Mouse (Mus musculus) heart, embryonic 15.5 days (tissue): Measurements from ENCODE around the gene Sorcs2. TPM values are rescaled to one million over a fixed set of nuclear protein-coding genes. Genes with fewer than 3 reads are reported as not detected.

Source experiments
- ATAC-seq: fragments of 200-750 bp; cut with Nextera tagmentation; replicated peaks from 2 replicates; pipeline ENCODE4 v1.8.0; 2017; ENCODE audit warnings: low read depth, moderate TSS enrichment; ENCODE audit not compliant: insufficient number of reproducible peaks, insufficient read depth, low FRiP score
- H3K27ac ChIP-seq: fragments of 300-500 bp; sonication (generic); 2 replicates; pipeline ENCODE4 v1.5.1; 2015; ENCODE audit warnings: mild to moderate bottlenecking, inconsistent platforms
- H3K27me3 ChIP-seq: fragments of 300-500 bp; sonication (generic); 2 replicates; pipeline ENCODE4 v1.6.1; 2015; ENCODE audit warnings: inconsistent platforms
- H3K36me3 ChIP-seq: fragments of 300-500 bp; sonication (generic); 2 replicates; pipeline ENCODE4 v1.6.1; 2015; ENCODE audit warnings: mild to moderate bottlenecking, inconsistent platforms
- H3K4me1 ChIP-seq: fragments of 300-500 bp; sonication (generic); replicated peaks from 2 replicates; pipeline ENCODE4 v1.6.1; 2015; ENCODE audit warnings: inconsistent platforms
- H3K4me2 ChIP-seq: fragments of 300-500 bp; sonication (generic); 2 replicates; pipeline ENCODE4 v1.6.1; 2015; ENCODE audit warnings: inconsistent platforms, mild to moderate bottlenecking, moderate library complexity
- H3K4me3 ChIP-seq: fragments of 300-500 bp; sonication (generic); 2 replicates; pipeline ENCODE4 v1.5.1; 2015; ENCODE audit warnings: mild to moderate bottlenecking, inconsistent platforms
- H3K9ac ChIP-seq: fragments of 300-500 bp; sonication (generic); 2 replicates; pipeline ENCODE4 v1.6.1; 2015; ENCODE audit warnings: mild to moderate bottlenecking, inconsistent platforms
- H3K9me3 ChIP-seq: fragments of 300-500 bp; sonication (generic); replicated peaks from 2 replicates; pipeline ENCODE4 v1.6.1; 2016; ENCODE audit warnings: inconsistent platforms
- WGBS: fragments of 180-500 bp; shearing (Covaris S2); methylation state at CpG from one replicate; pipeline ENCODE4 v1.1.7; 2015; ENCODE audit warnings: mixed read lengths; 5-methylcytosine and 5-hydroxymethylcytosine counted together
- polyA plus RNA-seq: library from polyadenylated mRNA; unstranded; fragments of >200 nt; fragmentation: Nextera tagmentation; extraction: Ambion mirVana; gene quantifications from 2 replicates; pipeline ENCODE4 v1.2.1, GENCODE M21; 2015

The Sorcs2 gene
- polyA plus RNA-seq, 1 experiment from 2014 or later = 8.6 TPM

GRCm38 (mm10) chr5:36194631-36195030, 203.3 kb downstream of the Sorcs2 start:
- H3K27ac ChIP-seq = no peak overlapping the region
- no peaks in the 10 kb centered on the region for H3K36me3 ChIP-seq
- no peak for ATAC-seq
- H3K4me2 ChIP-seq = no peak overlapping the region
- no peaks in the 10 kb centered on the region for H3K9me3 ChIP-seq
- 70% methylated on average over 4 of the region's 4 CpGs for WGBS
- no peak overlapping the region for H3K9ac ChIP-seq
- H3K4me1 ChIP-seq = peaks cover 8% of the 10 kb centered on the region
- no peak overlapping the region for H3K4me3 ChIP-seq
- H3K27me3 ChIP-seq = no peaks in the 10 kb centered on the region

GRCm38 (mm10) chr5:36192677-36193076, 205.3 kb downstream of the Sorcs2 start:
- H3K4me2 ChIP-seq = no peak overlapping the region
- H3K27ac ChIP-seq = no peak overlapping the region
- H3K4me3 ChIP-seq = no peak overlapping the region
- H3K4me1 ChIP-seq = peaks cover 8% of the 10 kb centered on the region
- no peak overlapping the region for H3K9ac ChIP-seq
- 83% methylated on average over 2 of the region's 2 CpGs for WGBS
- no peaks in the 10 kb centered on the region for H3K9me3 ChIP-seq
- no peaks in the 10 kb centered on the region for H3K27me3 ChIP-seq
- ATAC-seq = no peak
- H3K36me3 ChIP-seq = no peaks in the 10 kb centered on the region

GRCm38 (mm10) chr5:36191876-36192275, 206.1 kb downstream of the Sorcs2 start:
- Histone ChIP-seq H3K4me2 (no peak overlapping the region), H3K36me3 (no peaks in the 10 kb centered on the region), H3K27ac (no peak overlapping the region), H3K4me1 (peaks cover 8% of the 10 kb centered on the region), H3K4me3 (no peak overlapping the region), H3K9ac (no peak overlapping the region), H3K9me3 (no peaks in the 10 kb centered on the region), H3K27me3 (no peaks in the 10 kb centered on the region)
- 77% methylated on average over 3 of the region's 3 CpGs for WGBS
- ATAC-seq = no peak

GRCm38 (mm10) chr5:36191285-36191684, 206.7 kb downstream of the Sorcs2 start:
- 85% methylated on average over 4 of the region's 4 CpGs for WGBS
- Histone ChIP-seq H3K4me2 (no peak overlapping the region), H3K27ac (no peak overlapping the region), H3K9ac (no peak overlapping the region), H3K27me3 (no peaks in the 10 kb centered on the region), H3K9me3 (no peaks in the 10 kb centered on the region), H3K4me3 (no peak overlapping the region), H3K4me1 (peaks cover 8% of the 10 kb centered on the region), H3K36me3 (no peaks in the 10 kb centered on the region)
- ATAC-seq = no peak

- WGBS = 79% methylated on average over 4 of the region's 4 CpGs
Measured at GRCm38 (mm10) chr5:36188310-36188709, 209.6 kb downstream of the Sorcs2 start.

GRCm38 (mm10) chr5:36186294-36187053, 211.5 kb downstream of the Sorcs2 start:
- H3K36me3 ChIP-seq = no peaks in the 10 kb centered on the region

More at GRCm38 (mm10) chr5:36188310-36188709, 209.6 kb downstream of the Sorcs2 start:
- H3K27me3 ChIP-seq = no peaks in the 10 kb centered on the region
- no peak for ATAC-seq
- no peak overlapping the region for H3K4me2 ChIP-seq
- no peak overlapping the region for H3K27ac ChIP-seq
- H3K4me1 ChIP-seq = no peaks in the 10 kb centered on the region
- H3K36me3 ChIP-seq = no peaks in the 10 kb centered on the region
- H3K9me3 ChIP-seq = no peaks in the 10 kb centered on the region
- H3K4me3 ChIP-seq = no peak overlapping the region
- no peak overlapping the region for H3K9ac ChIP-seq

GRCm38 (mm10) chr5:36182326-36182725, 215.6 kb downstream of the Sorcs2 start:
- Histone ChIP-seq H3K9me3 (no peaks in the 10 kb centered on the region), H3K4me3 (no peak overlapping the region), H3K27ac (no peak overlapping the region), H3K4me2 (no peak overlapping the region), H3K27me3 (no peaks in the 10 kb centered on the region), H3K4me1 (no peaks in the 10 kb centered on the region), H3K36me3 (no peaks in the 10 kb centered on the region), H3K9ac (no peak overlapping the region)
- WGBS = 81% methylated on average over 7 of the region's 7 CpGs
- no peak for ATAC-seq

More at GRCm38 (mm10) chr5:36186294-36187053, 211.5 kb downstream of the Sorcs2 start:
- no peak overlapping the region for H3K9ac ChIP-seq
- H3K4me1 ChIP-seq = no peaks in the 10 kb centered on the region
- no peaks in the 10 kb centered on the region for H3K27me3 ChIP-seq
- no peaks in the 10 kb centered on the region for H3K9me3 ChIP-seq
- no peak for ATAC-seq
- H3K27ac ChIP-seq = no peak overlapping the region
- 58% methylated on average over 8 of the region's 8 CpGs for WGBS
- H3K4me3 ChIP-seq = no peak overlapping the region
- no peak overlapping the region for H3K4me2 ChIP-seq

GRCm38 (mm10) chr5:36179708-36180107, 218.2 kb downstream of the Sorcs2 start:
- Histone ChIP-seq H3K4me3 (no peak overlapping the region), H3K36me3 (no peaks in the 10 kb centered on the region), H3K4me1 (peaks cover 5% of the 10 kb centered on the region; the same call in 1 of the 2 replicates), H3K9me3 (no peaks in the 10 kb centered on the region), H3K4me2 (no peak overlapping the region), H3K9ac (no peak overlapping the region), H3K27me3 (no peaks in the 10 kb centered on the region), H3K27ac (no peak overlapping the region)
- WGBS = 90% methylated on average over 5 of the region's 5 CpGs
- no peak for ATAC-seq

GRCm38 (mm10) chr5:36178785-36179184, 219.2 kb downstream of the Sorcs2 start:
- no peaks in the 10 kb centered on the region for H3K27me3 ChIP-seq
- H3K4me3 ChIP-seq = no peak overlapping the region
- no peaks in the 10 kb centered on the region for H3K9me3 ChIP-seq
- H3K4me2 ChIP-seq = no peak overlapping the region
- peaks cover 5% of the 10 kb centered on the region; the same call in 1 of the 2 replicates for H3K4me1 ChIP-seq
- no peak overlapping the region for H3K27ac ChIP-seq
- ATAC-seq = no peak
- WGBS = 93% methylated on average over 3 of the region's 3 CpGs
- no peaks in the 10 kb centered on the region for H3K36me3 ChIP-seq
- no peak overlapping the region for H3K9ac ChIP-seq

GRCm38 (mm10) chr5:36178215-36178614, 219.7 kb downstream of the Sorcs2 start:
- 53% methylated on average over 7 of the region's 7 CpGs for WGBS
- Histone ChIP-seq H3K9ac (no peak overlapping the region), H3K4me3 (no peak overlapping the region), H3K27ac (no peak overlapping the region), H3K4me2 (no peak overlapping the region), H3K27me3 (no peaks in the 10 kb centered on the region), H3K36me3 (no peaks in the 10 kb centered on the region), H3K9me3 (no peaks in the 10 kb centered on the region), H3K4me1 (peaks cover 5% of the 10 kb centered on the region; the same call in 1 of the 2 replicates)
- no peak for ATAC-seq

- Histone ChIP-seq H3K27me3 (no peaks in the 10 kb centered on the region), H3K36me3 (no peaks in the 10 kb centered on the region), H3K4me3 (no peak overlapping the region), H3K4me2 (no peak overlapping the region), H3K27ac (no peak overlapping the region), H3K4me1 (peaks cover 5% of the 10 kb centered on the region; the same call in 1 of the 2 replicates), H3K9ac (no peak overlapping the region), H3K9me3 (no peaks in the 10 kb centered on the region)
- no peak for ATAC-seq
- WGBS = 80% methylated on average over 4 of the region's 4 CpGs
Measured at GRCm38 (mm10) chr5:36176873-36177272, 221.1 kb downstream of the Sorcs2 start.

GRCm38 (mm10) chr5:36176409-36176808, 221.5 kb downstream of the Sorcs2 start:
- Histone ChIP-seq H3K27ac (no peak overlapping the region), H3K4me2 (no peak overlapping the region), H3K27me3 (no peaks in the 10 kb centered on the region), H3K9ac (no peak overlapping the region), H3K4me1 (peaks cover 6% of the 10 kb centered on the region; the same call in 1 of the 2 replicates), H3K4me3 (no peak overlapping the region), H3K9me3 (no peaks in the 10 kb centered on the region), H3K36me3 (no peaks in the 10 kb centered on the region)
- peak; percentile 58 for ATAC-seq
- WGBS = 45% methylated on average over 11 of the region's 11 CpGs
